Mouse (Mus musculus): ENCODE results near the gene Fancf. TPM values are rescaled to one million over a fixed set of nuclear protein-coding genes. Genes with fewer than 3 reads are reported as not detected.

Fancf gene
- 3.3 and 4.3 TPM in 2 replicates for polyA plus RNA-seq (2012; rRNA removed)

GRCm38 (mm10) chr7:51862097-51862492, at the start of gene Fancf:
Gene Fancf (minus strand): TSS chr7:51862267.

DNA sequence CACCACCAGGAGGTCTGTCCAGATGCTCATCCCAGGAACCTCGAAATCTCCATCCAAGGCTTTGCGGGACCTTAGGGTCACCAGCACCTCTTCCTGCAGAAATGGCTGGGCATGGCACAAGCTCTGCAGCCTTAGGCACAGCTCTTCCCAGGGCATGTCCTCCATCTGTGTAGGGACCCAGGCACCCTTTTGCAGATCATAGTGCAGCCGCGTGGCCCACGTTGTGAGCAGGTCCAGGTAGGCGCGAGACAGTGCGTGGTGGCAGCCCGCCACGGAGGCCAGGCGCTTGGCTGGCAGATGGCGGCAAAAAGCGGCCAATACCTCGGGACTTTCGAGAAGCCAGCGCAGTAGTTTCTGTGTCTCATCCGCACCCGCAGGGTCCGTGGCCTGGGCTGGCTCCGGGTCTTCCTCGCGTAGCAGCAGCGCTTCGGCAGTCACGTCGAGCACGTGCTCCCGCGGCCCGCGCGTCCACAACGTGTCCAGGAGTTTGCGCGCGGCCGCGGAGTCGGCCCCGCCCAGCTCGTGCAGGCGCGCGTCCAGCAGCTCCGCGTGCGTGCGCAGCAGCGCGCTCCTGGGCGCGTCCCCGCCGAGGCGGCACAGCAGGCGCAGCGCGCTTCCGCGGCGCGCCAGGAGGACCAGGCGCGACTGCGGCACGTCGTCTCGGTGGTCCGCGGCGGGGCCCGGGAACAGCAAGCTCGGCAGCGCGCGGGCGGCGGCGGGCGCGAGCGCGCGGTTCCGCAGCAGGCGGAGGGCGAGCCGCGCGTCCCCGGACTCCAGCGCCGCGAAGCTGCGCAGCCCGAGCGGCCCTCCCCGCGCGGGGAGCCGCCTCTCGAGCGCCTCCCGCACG, 594 bp downstream of the Fancf start, which contains the start of gene Gas2:
Gene Gas2, plus strand, starts transcription at position 766 of the 847 bp plus-strand sequence.

Other genes with a start within 250 kb of the Fancf start
- not detected in 2 replicates for gene Slc17a6, start 240.3 kb downstream of the Fancf start, polyA plus RNA-seq (2012; rRNA removed)
- 0.50 and 0.62 TPM in 2 replicates for gene Gas2, start 252 bp downstream of the Fancf start, polyA plus RNA-seq (2012; rRNA removed)
- 0.43 and 0.79 TPM in 2 replicates for gene Svip, start 143.8 kb upstream of the Fancf start, polyA plus RNA-seq (2012; rRNA removed)
- gene 1700015G11Rik, start 153.5 kb upstream of the Fancf start, polyA plus RNA-seq (2012; rRNA removed), result not detected in 2 replicates

All from stomach, adult 2 months (tissue).